Mouse (Mus musculus) limb, embryonic 10.5 days (tissue): Measurements from ENCODE around the gene Capzb. TPM values are rescaled to one million over a fixed set of nuclear protein-coding genes. Genes with fewer than 3 reads are reported as not detected.

Source experiments
- DNase-seq: peaks from one replicate; pipeline ENCODE4 v3.0.0-alpha.2; 2017; ENCODE audit warnings: low spot score
- H3K27ac ChIP-seq: fragments of 300-500 bp; sonication (generic); 2 replicates; pipeline ENCODE4 v1.5.1; 2016; ENCODE audit warnings: mild to moderate bottlenecking
- H3K27me3 ChIP-seq: fragments of 300-500 bp; sonication (generic); 2 replicates; pipeline ENCODE4 v1.6.1; 2016; ENCODE audit warnings: low read depth, mild to moderate bottlenecking; ENCODE audit not compliant: poor library complexity, severe bottlenecking
- H3K36me3 ChIP-seq: fragments of 300-500 bp; sonication (generic); 2 replicates; pipeline ENCODE4 v1.6.1; 2016; ENCODE audit warnings: mild to moderate bottlenecking, moderate library complexity
- H3K4me1 ChIP-seq: fragments of 300-500 bp; sonication (generic); 2 replicates; pipeline ENCODE4 v1.6.1; 2016
- H3K4me3 ChIP-seq: fragments of 300-500 bp; sonication (generic); 2 replicates; pipeline ENCODE4 v1.5.1; 2016; ENCODE audit warnings: mild to moderate bottlenecking, moderate library complexity
- H3K9me3 ChIP-seq: fragments of 300-500 bp; sonication (generic); replicated peaks from 2 replicates; pipeline ENCODE4 v1.6.1; 2016; ENCODE audit warnings: mild to moderate bottlenecking
- WGBS: fragments of 180-500 bp; shearing (Covaris S2); methylation state at CpG from one replicate; pipeline ENCODE4 v1.1.7; 2016; 5-methylcytosine and 5-hydroxymethylcytosine counted together
- polyA plus RNA-seq: library from polyadenylated mRNA; unstranded; fragments of >200 nt; fragmentation: Nextera tagmentation; extraction: Ambion mirVana; gene quantifications from 2 replicates; pipeline ENCODE4 v1.2.1, GENCODE M21; 2016

Capzb gene
- polyA plus RNA-seq, 1 experiment from 2014 or later, result 390 TPM

DNA sequence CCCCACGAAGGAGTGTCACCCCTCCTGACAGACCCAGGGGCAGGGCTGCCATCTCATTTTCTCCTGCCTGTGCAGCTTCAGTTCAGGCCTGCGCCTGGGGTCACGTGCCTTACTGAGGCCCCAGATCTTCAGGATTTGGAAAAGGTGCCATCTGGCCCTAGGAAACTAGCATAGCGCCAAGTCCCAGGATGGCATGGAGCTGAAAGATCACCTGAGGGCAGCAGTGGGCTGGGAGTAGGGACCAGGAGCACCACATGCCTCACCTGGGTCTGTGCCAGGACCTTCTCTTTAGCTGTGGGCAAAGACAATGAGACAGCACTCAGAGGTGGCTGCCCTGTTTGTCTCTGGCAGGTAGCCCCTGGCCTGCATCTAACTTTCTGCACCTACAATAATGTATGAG, 104.9 kb downstream of the Capzb start:
- no peak for DNase-seq
- H3K4me1 ChIP-seq, result peaks cover 15% of the 10 kb centered on the region
- no peak overlapping the region for H3K4me3 ChIP-seq
- H3K9me3 ChIP-seq, result no peaks in the 10 kb centered on the region
- H3K36me3 ChIP-seq, result peaks cover 48% of the 10 kb centered on the region
- no peaks in the 10 kb centered on the region for H3K27me3 ChIP-seq
- 87% methylated on average over 4 of the region's 4 CpGs for WGBS
- no peak overlapping the region for H3K27ac ChIP-seq

DNA sequence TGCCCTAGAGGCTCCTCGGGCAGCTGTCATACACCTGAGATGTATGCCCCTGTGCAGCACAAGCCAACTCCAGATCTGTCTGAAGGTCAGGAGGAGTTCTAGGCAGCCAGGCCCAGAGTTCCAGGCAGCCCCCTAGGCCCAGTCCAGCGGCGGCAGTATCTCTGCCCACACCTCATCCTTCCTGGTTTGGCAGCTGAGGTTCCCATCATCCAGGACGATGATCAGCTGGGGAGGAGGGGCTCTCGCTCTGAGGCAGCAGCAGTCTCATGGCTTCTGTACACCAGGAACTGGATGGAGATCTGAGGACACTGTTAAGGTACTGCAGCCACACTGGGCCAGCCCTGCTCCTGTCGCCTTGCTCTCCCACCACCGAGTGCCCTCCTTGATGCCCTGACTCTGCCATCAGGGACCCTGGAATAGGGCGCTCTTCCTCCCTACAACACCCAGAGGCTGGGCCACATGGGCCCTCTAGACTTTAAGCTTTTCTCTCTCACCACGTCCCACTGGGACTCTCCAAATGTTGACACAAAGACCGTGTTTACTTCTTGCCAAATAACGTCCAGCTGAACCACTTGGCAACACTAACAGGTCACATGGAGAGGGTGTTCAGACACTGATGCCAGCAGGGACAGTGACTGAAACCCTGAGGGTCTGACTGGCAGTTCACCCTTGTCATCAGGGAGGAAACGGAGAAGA, 106.1 kb downstream of the Capzb start:
- Histone ChIP-seq H3K9me3 (no peaks in the 10 kb centered on the region), H3K4me1 (peaks cover 17% of the 10 kb centered on the region), H3K27me3 (no peaks in the 10 kb centered on the region), H3K36me3 (peaks cover 45% of the 10 kb centered on the region), H3K4me3 (no peak overlapping the region), H3K27ac (no peak overlapping the region)
- no peak for DNase-seq
- 85% methylated on average over 12 of the region's 12 CpGs for WGBS

DNA sequence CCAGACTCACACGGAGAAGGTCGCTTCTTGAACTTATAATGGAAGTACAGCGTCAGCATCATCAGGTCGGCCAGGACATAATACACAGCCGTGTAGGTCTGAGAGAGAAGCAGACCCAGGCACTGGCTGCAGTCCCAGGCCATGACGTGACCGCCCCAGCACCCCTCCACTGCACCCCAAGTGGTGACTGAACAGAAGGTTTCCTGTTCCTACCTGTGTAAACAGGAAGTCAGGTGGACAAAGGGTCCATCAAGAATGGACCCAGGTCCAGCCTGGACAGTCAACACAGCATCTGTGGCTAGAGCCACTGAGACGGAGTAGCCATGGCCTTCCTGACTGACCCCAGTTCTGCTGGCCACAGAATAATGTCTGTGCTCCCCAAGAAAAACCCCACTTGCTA, 109.1 kb downstream of the Capzb start:
- Histone ChIP-seq H3K36me3 (peaks cover 68% of the 10 kb centered on the region), H3K27ac (no peak overlapping the region), H3K9me3 (no peaks in the 10 kb centered on the region), H3K27me3 (no peaks in the 10 kb centered on the region), H3K4me3 (no peak overlapping the region), H3K4me1 (peaks cover 19% of the 10 kb centered on the region)
- no peak for DNase-seq
- 91% methylated on average over 8 of the region's 8 CpGs for WGBS

DNA sequence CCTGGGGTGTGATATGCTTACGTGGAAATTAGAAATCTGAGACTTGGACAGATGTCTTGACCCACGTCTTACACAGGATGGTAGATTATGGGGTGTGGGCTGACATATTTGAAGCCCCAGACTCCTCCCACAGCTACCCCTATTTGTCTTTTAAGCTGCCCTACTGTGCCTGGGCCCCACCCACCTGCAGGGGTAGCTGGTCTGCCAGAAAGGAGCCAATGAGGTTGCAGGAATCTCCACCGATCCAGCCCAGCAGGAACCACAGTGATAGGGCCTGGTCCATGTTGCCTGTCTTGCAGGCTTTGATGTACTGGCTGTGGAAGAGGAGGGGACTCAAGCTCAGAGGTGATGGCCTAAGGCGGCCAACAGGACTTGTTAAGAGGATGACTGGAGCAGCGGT, 109.5 kb downstream of the Capzb start:
- Histone ChIP-seq H3K36me3 (peaks cover 68% of the 10 kb centered on the region), H3K27ac (no peak overlapping the region), H3K4me1 (peaks cover 15% of the 10 kb centered on the region), H3K9me3 (no peaks in the 10 kb centered on the region), H3K4me3 (no peak overlapping the region), H3K27me3 (no peaks in the 10 kb centered on the region)
- no peak for DNase-seq
- WGBS, result 43% methylated on average over 5 of the region's 5 CpGs

DNA sequence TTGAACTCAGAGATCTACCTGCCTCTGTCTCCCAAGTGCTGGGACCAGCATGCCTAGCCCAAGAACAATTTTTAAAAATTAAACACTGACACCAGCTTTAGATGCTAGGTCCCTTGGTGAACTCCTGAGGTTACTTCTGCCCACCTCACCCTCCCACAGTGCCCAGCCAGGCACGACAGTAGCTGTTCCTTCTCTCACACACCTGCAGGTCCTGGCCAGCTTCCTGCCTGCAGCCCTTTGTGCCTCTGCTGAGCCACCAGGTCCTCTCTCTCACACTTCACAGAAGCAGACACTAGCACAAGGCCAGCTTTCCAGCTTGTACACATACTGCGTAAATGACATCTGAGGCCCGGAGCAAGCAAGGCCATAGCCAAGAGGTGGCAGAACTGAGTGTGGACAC, 112.8 kb downstream of the Capzb start:
- peaks cover 25% of the 10 kb centered on the region for H3K4me1 ChIP-seq
- no peak overlapping the region for H3K4me3 ChIP-seq
- H3K36me3 ChIP-seq, result peaks cover 44% of the 10 kb centered on the region
- no peaks in the 10 kb centered on the region for H3K9me3 ChIP-seq
- no peak for DNase-seq
- no peak overlapping the region for H3K27ac ChIP-seq
- WGBS, result 95% methylated on average over 3 of the region's 3 CpGs
- peaks cover 19% of the 10 kb centered on the region for H3K27me3 ChIP-seq

DNA sequence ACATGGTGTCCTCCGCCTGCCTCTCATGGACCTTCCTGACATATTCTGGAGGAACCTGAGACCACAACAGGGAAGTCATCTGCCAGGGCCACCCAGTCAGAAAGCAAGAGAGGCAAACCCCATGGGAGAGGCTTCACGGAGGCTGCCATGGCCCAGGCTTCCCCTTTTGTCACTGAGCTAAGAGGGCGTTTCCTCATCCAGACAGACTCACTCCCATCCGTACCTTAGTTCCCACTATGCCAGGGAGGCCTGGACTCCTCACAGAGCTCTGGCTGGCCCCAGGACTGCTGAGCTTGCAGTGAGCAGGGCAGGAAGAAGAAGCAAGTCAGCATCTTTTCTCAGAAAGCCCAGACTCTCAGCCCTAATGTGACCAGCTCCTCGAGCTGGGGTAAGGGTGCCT, 115.2 kb downstream of the Capzb start:
- Histone ChIP-seq H3K27me3 (peaks cover 19% of the 10 kb centered on the region), H3K36me3 (peaks cover 24% of the 10 kb centered on the region), H3K9me3 (no peaks in the 10 kb centered on the region), H3K27ac (no peak overlapping the region), H3K4me1 (peaks cover 41% of the 10 kb centered on the region), H3K4me3 (no peak overlapping the region)
- WGBS, result 84% methylated on average over 5 of the region's 5 CpGs
- DNase-seq, result no peak

DNA sequence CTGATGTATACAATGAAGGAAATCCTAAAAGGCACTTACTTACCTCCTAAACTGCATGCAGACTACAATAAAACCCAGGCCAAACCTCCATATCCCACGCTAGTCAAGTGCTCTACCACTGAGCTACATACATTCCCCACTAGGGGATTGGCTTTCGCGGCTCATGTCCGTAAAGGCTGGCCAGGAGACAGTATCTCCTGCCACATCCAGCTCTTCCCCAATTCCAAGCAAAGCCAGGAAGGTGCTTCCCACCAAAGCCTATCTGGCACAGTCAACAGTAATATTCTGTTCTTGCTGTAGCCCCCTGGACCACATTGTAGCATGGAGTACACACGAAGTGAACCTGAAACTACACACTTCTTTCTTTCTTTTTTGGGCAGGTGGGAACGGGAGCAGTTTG, 117.0 kb downstream of the Capzb start:
- peaks cover 28% of the 10 kb centered on the region for H3K36me3 ChIP-seq
- peaks cover 19% of the 10 kb centered on the region for H3K27me3 ChIP-seq
- no peak for DNase-seq
- H3K4me3 ChIP-seq, result peak overlapping the region; percentile 96
- H3K27ac ChIP-seq, result peak overlapping the region; percentile 95; the same call in 1 of the 2 replicates
- H3K9me3 ChIP-seq, result no peaks in the 10 kb centered on the region
- peaks cover 39% of the 10 kb centered on the region for H3K4me1 ChIP-seq
- WGBS, result 21% methylated on average over 6 of the region's 6 CpGs

DNA sequence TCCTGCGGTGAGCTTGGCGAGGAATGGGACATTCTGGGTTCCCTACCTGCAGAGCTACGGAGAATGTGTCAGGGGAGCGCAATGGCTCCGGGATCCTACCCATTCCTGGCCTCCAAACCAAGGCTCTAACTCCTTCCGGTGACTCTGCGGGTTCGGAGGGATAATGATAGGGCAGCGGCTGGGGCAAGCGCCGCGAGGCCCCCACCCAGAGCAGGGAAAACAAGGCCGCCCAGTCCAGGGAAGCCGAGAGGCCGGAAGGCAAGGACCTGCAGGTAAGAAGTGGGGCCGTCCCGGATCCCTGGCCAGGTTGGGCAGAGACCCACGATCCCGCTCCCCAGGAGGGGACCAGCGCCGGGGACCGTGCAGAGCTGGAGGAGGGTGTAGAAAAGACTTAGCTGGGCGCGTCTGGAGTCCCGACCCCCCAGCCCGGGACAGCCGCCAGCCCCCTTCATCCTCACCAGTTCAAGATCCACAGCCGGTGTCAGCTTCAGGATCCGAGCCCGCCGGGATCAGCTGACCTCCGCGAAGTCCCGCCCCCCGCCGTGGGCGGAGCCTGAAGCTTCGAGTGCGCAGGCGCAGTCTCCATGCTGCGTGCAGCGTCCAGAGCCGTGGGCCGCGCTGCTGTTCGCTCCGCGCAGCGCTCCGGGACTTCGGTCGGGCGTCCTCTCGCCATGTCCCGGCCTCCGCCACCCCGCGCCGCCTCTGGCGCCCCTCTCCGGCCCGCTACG, 117.6 kb downstream of the Capzb start, which contains the start of the genes Pqlc2 and Akr7a5:
Gene Pqlc2, minus strand, starts transcription at position 538 of the 728 bp plus-strand sequence.
Gene Akr7a5, plus strand, starts transcription at position 574 of the 728 bp plus-strand sequence.
- peaks cover 39% of the 10 kb centered on the region for H3K4me1 ChIP-seq
- peak within 1 kb of the TSS; percentile 96 for H3K4me3 ChIP-seq
- no peaks in the 10 kb centered on the region for H3K9me3 ChIP-seq
- peaks cover 28% of the 10 kb centered on the region for H3K36me3 ChIP-seq
- H3K27ac ChIP-seq, result peak within 1 kb of the TSS; percentile 95
- under 1% methylated on average over 63 of the region's 63 CpGs for WGBS
- peak; percentile 99 for DNase-seq
- peaks cover 19% of the 10 kb centered on the region for H3K27me3 ChIP-seq

DNA sequence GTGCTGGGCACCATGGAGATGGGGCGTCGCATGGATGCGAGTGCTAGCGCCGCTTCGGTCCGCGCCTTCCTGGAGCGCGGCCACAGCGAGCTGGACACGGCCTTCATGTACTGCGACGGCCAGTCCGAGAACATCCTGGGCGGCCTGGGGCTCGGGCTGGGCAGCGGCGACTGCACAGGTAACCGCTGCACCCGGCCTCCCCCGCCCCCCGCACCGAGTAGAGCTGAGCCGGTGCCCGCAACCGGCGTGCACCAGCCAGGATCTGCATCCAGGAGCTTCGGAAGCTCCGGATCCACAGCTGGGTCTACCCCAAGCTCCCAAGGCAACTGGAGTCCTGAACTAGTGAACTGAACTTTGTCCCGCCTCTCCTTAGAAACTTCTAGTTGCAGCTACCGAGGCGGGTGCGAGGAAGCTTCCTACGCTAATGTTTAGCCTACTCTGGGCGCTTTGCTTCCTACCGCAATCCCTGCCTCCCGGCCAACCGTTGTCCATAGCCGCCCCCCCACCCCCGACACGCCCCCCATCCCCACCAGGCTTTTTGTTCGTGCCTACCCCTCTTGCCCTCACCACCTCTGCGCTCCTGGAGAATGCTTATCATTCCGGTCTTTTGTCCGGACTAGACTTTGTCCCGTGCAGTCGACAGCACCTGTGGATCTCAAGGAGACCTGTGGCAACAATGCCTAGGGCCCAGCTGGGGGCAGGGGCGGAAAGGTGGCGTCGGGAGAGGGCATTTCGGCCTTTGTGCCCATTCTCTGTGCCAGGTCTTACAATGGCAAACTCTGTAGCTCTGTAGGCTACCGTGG, 118.4 kb downstream of the Capzb start:
- peaks cover 33% of the 10 kb centered on the region for H3K4me1 ChIP-seq
- no peak for DNase-seq
- H3K36me3 ChIP-seq, result peaks cover 30% of the 10 kb centered on the region
- peaks cover 19% of the 10 kb centered on the region for H3K27me3 ChIP-seq
- H3K9me3 ChIP-seq, result no peaks in the 10 kb centered on the region
- WGBS, result under 1% methylated on average over 53 of the region's 53 CpGs
- peak overlapping the region; percentile 95 for H3K27ac ChIP-seq
- peak overlapping the region; percentile 96 for H3K4me3 ChIP-seq

DNA sequence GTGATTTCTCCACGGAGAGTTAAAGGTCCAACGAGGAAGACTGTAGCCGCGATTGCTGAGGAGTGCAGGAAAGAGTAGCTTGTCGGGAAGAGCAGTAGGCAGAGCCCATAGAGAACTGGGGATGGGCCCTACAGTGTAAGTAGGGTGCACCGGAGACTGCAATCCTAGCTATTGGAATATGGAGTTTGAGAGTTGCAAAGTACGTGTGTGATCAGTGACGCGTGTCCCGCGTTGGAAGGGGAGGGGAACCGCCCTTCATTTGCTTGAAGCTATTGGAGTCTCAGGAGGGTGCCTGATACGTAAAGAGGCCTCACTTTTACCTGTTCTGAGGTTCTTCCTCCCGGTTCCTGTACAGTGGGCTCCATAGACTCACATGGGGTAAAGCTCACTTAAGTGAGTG, 119.0 kb downstream of the Capzb start:
- no peak for DNase-seq
- peaks cover 31% of the 10 kb centered on the region for H3K4me1 ChIP-seq
- peak overlapping the region; percentile 95 for H3K27ac ChIP-seq
- peaks cover 19% of the 10 kb centered on the region for H3K27me3 ChIP-seq
- peaks cover 29% of the 10 kb centered on the region for H3K36me3 ChIP-seq
- peak overlapping the region; percentile 96 for H3K4me3 ChIP-seq
- H3K9me3 ChIP-seq, result no peaks in the 10 kb centered on the region
- WGBS, result 30% methylated on average over 14 of the region's 14 CpGs

DNA sequence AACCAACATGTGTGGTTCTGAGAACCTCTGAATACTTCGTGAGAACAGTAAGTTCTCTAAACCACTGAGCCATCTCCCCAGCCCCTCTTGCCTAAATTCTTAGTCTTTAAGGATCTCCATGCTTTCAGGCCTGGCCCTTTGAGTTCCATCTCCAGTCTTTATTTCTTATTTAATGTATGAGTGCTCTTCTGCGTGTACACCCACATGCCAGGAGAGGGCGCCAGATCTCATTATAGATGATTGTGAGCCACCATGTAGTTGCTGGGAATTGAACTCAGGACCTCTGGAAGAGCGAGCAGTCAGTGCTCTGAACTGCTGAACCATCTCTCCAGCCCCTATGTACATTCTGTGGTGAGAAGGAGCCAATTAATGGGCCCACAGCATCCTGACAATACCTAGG, 119.9 kb downstream of the Capzb start:
- H3K9me3 ChIP-seq, result no peaks in the 10 kb centered on the region
- DNase-seq, result no peak
- peaks cover 19% of the 10 kb centered on the region for H3K27me3 ChIP-seq
- H3K4me3 ChIP-seq, result no peak overlapping the region
- peaks cover 38% of the 10 kb centered on the region for H3K36me3 ChIP-seq
- WGBS, result 60% methylated on average over 4 of the region's 4 CpGs
- H3K27ac ChIP-seq, result no peak overlapping the region
- peaks cover 31% of the 10 kb centered on the region for H3K4me1 ChIP-seq

DNA sequence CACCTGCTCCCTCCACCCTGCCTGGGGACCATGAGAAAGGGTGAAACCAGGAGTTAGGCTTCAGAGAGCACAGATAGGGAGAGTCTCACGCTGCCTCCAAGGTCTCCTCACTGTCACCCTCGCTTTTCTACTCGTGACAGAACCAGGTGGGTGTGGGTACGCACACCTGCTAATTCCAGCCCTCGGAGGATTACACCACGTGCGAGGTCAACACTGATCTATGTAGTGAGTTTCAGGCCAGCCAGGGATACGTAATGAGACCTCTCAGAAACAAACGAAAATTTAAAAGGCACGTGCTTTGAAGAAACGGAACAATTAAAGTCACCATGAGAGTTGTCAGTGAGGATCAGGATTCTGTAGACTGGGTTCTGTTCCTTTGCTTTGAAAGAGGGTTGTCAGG, 125.8 kb downstream of the Capzb start:
- H3K4me3 ChIP-seq, result no peak overlapping the region
- WGBS, result 93% methylated on average over 11 of the region's 11 CpGs
- no peaks in the 10 kb centered on the region for H3K27me3 ChIP-seq
- no peak overlapping the region for H3K27ac ChIP-seq
- no peaks in the 10 kb centered on the region for H3K4me1 ChIP-seq
- H3K9me3 ChIP-seq, result no peaks in the 10 kb centered on the region
- DNase-seq, result no peak
- H3K36me3 ChIP-seq, result peaks cover 63% of the 10 kb centered on the region

DNA sequence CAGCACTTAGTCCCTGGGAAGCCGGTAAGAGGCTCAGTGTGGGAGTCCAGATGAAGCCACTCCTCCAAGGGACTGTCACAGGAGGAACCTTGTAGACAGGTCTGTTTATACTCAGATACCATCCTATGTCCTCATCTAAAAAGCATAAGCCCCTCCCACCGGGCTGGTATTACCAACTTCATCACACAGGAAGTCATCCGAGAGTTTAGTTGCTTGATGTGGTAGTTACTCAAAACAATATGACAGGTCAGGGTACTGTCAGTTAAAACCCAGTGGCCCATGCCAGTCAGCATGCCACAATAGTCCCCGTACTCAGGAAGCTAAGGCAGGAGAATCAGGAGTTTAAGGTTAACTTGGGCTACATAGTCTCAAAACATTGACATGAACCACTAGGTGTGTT, 127.0 kb downstream of the Capzb start:
- DNase-seq, result no peak
- Histone ChIP-seq H3K27me3 (no peaks in the 10 kb centered on the region), H3K27ac (no peak overlapping the region), H3K36me3 (peaks cover 52% of the 10 kb centered on the region), H3K4me1 (no peaks in the 10 kb centered on the region), H3K9me3 (no peaks in the 10 kb centered on the region), H3K4me3 (no peak overlapping the region)
- 95% methylated on average over 4 of the region's 4 CpGs for WGBS
